8 mouse cellular contexts compared by ENCODE assay signal in the genomic region with DNA sequence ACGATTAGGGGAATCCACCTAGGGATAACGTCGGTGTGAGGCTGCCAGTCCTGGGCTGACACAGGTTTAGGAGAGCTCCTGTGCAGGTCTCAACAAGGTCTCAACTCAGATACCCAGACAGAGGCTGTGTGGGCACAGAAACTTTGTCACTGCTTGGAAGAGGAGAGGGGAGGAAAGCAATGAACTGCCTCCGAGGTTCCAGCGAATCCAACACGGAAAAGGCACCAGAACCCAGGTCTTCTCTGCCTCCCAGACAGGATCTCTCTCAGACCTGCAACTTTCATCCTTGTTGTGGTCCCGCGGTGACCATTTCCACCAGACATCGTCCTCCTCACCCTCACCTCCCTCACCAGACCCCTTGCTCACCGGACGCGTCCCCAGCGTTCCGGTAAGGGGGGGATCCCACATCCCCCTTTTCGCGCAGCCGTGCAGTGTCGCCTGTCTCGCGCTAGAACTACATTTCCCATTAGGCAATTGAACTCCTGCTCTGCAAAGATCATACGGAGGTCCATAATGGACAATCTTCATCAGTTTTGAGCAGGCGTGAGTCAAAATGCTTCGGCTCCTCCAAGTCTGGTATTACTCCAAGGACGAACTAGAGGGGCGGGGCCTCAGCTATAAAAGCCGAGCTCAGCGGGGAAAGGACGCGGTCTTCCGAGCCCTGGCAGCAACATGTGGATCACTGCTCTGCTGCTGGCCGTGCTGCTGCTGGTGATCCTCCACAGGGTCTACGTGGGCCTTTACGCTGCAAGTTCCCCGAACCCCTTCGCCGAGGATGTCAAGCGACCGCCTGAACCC. TPM values are rescaled to one million over a fixed set of nuclear protein-coding genes. Genes with fewer than 3 reads are reported as not detected.
DNase-seq lines count a peak whose midpoint lies in the region; ATAC-seq lines count a peak whose summit lies in the region.

TSS of gene Elmod3 (minus strand) at position 458 of the 798 bp plus-strand sequence.
TSS of gene Retsat (plus strand) at position 520 of the 798 bp plus-strand sequence.

- H3K4me3 ChIP-seq in hindbrain, embryonic 11.5 days (ENCODE audit: low read depth, low read length) = peak within 1 kb of the TSS; percentile 42

- peak; percentile 93 for DNase-seq in Muller cell, postnatal 12 days (ENCODE audit: inconsistent ontology term)
- DNase-seq in cerebellum, adult 9-11 months = peak; percentile 93
- peak; percentile 92 to 96 for DNase-seq in frontal cortex, adult 2 months (ENCODE audit: extremely low spot score in 1 of 2, low spot score in 1 of 2)
- DNase-seq in hindbrain, embryonic 11.5 days (ENCODE audit: low spot score) = peak; percentile 90
- DNase-seq in layer of hippocampus, postnatal 10 days (ENCODE audit: low spot score in 2 of 2) = peak; percentile 86
- DNase-seq in lung, postnatal 10 days = peak; percentile 98
- peak; percentile 95 for DNase-seq in ovary, postnatal 36 days (ENCODE audit: low spot score)
- DNase-seq in thymus, postnatal 25 days = peak; percentile 84

- H3K27ac ChIP-seq in hindbrain, embryonic 11.5 days (ENCODE audit: low read depth, low read length) = no peak within 1 kb of the TSS

- no peaks in the 10 kb centered on the region for H3K9me3 ChIP-seq in hindbrain, embryonic 11.5 days (ENCODE audit: control insufficient read depth, low read length)

- H3K36me3 ChIP-seq in hindbrain, embryonic 11.5 days (ENCODE audit: control insufficient read depth, insufficient read depth, low read length) = no peaks in the 10 kb centered on the region

- 2% methylated on average over 38 of the region's 38 CpGs for WGBS in hindbrain, embryonic 11.5 days

- peak within 1 kb of the TSS; percentile 52 for H3K9ac ChIP-seq in hindbrain, embryonic 11.5 days (ENCODE audit: low read depth, low read length)

- no peaks in the 10 kb centered on the region for H3K27me3 ChIP-seq in hindbrain, embryonic 11.5 days (ENCODE audit: control insufficient read depth, insufficient read depth, low read length)

- peak within 1 kb of the TSS; percentile 58 for H3K4me2 ChIP-seq in hindbrain, embryonic 11.5 days (replicated peaks; ENCODE audit: low read depth, low read length)

- no peaks in the 10 kb centered on the region; the same call in 1 of the 2 replicates for H3K4me1 ChIP-seq in hindbrain, embryonic 11.5 days (replicated peaks; ENCODE audit: control insufficient read depth, insufficient read depth, low read length)

- ATAC-seq in hindbrain, embryonic 11.5 days (ENCODE audit: low FRiP score) = peak; percentile 92

RNA-seq across cellular contexts. Expression of gene Elmod3, which starts in this region (rescaled TPM):
- 24.0 and 25.0 TPM in 2 replicates for polyA plus RNA-seq in frontal cortex, adult 2 months (2012; rRNA removed)
- polyA plus RNA-seq in hindbrain, embryonic 11.5 days (2014; fragmentation: Nextera tagmentation; extraction: Ambion mirVana) = 17.7 and 18.5 TPM in 2 replicates
- total RNA-seq in layer of hippocampus, postnatal 10 days (2021) = 10 to 100 TPM; 19.1 to 19.7 TPM

RNA-seq across cellular contexts. Expression of gene Retsat, which starts in this region (rescaled TPM):
- 10.1 TPM in 2 replicates for polyA plus RNA-seq in frontal cortex, adult 2 months (2012; rRNA removed)
- 6.0 and 7.4 TPM in 2 replicates for polyA plus RNA-seq in hindbrain, embryonic 11.5 days (2014; fragmentation: Nextera tagmentation; extraction: Ambion mirVana)
- total RNA-seq in layer of hippocampus, postnatal 10 days (2021) = 10 to 100 TPM; 34.3 to 35.6 TPM
